Mouse (Mus musculus): Measurements from ENCODE around the gene Brd3. TPM values are rescaled to one million over a fixed set of nuclear protein-coding genes. Genes with fewer than 3 reads are reported as not detected.
A peak's percentile ranks its signal among the peaks of the same experiment; 100 is the strongest.

Brd3 gene
- polyA plus RNA-seq, 1 experiment: 58.4 TPM

- Histone ChIP-seq H3K27me3 (replicated peaks) (no peaks in the 10 kb centered on the region), H3K4me1 (peaks cover 83% of the 10 kb centered on the region), H3K36me3 (replicated peaks; ENCODE audit: low read length) (peaks cover 44% of the 10 kb centered on the region), H3K9me3 (no peaks in the 10 kb centered on the region), H3K4me3 (replicated peaks) (peak overlapping the region; percentile 95)
- TF ChIP-seq GATA1 (IDR thresholded peaks at IDR 0.05; ENCODE audit: borderline replicate concordance, low read length): no peak
- TF ChIP-seq FLI1 (IDR thresholded peaks at IDR 0.05; ENCODE audit: low read length): no peak
Observed at GRCm38 (mm10) chr2:27473911-27474310, 33.6 kb downstream of the Brd3 start.

DNA sequence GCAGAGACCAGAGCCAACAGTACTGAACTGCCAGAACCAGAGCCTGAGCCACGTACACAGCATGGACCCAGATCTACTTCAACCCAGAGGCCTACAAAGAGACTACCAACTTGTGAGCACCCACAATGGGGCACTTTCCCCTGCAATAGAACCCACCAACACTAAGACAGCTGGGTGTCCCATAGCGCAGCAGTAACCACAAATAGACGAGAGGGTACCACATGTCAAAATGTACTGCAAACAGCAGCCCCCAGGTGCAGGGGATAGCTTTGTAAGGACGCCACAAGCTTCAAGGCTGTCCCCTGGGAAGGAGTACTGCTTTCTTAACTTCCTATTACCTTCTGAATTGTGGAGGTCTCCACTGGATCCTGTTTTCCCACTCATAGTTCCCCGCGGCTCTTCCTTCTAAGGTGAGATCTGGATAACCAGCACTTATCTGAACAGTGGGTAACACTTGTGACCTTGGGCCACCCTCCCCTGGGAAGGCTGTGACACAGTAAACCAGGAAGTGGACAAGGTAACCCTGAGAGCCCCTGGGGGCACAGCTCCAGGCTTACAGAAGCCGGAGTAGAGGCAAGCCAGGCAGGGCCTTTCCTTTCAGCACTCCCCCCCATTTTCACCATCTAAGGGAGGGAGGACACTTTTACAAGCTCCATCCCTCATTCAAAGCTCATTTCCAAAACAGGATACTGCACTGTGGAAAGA lies 34.2 kb downstream of the Brd3 start:
- H3K36me3 ChIP-seq (replicated peaks; ENCODE audit: low read length): peaks cover 50% of the 10 kb centered on the region
- no peak for TF ChIP-seq FLI1 (IDR thresholded peaks at IDR 0.05; ENCODE audit: low read length)
- TF ChIP-seq GATA1 (IDR thresholded peaks at IDR 0.05; ENCODE audit: borderline replicate concordance, low read length): no peak
- H3K4me1 ChIP-seq: peaks cover 83% of the 10 kb centered on the region
- H3K4me3 ChIP-seq (replicated peaks): peak overlapping the region; percentile 51
- no peaks in the 10 kb centered on the region for H3K27me3 ChIP-seq (replicated peaks)
- H3K9me3 ChIP-seq: no peaks in the 10 kb centered on the region

DNA sequence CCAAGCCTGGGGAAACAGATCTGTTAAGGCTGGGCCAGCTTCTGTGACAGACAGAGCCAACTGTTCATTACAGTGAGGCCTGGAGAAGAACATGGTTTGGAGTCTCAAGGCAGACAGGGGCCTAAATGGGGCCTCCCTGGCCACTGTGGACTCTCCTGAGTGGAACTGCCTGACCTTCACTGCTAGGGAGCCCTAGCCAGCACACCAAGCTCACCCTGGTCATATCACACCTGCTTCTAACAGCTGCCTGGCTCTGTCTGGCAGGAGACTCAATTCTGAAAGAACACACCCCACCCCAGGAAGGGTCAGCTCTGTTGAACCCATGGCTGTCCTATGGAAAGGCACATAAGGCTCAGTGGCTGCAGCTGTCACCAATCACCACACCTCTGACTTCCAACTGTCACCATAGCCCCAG lies 36.3 kb downstream of the Brd3 start:
- no peaks in the 10 kb centered on the region for H3K27me3 ChIP-seq (replicated peaks)
- H3K4me3 ChIP-seq (replicated peaks): peak overlapping the region; percentile 83
- H3K36me3 ChIP-seq (replicated peaks; ENCODE audit: low read length): peaks cover 70% of the 10 kb centered on the region
- TF ChIP-seq GATA1 (IDR thresholded peaks at IDR 0.05; ENCODE audit: borderline replicate concordance, low read length): no peak
- TF ChIP-seq FLI1 (IDR thresholded peaks at IDR 0.05; ENCODE audit: low read length): no peak
- no peaks in the 10 kb centered on the region for H3K9me3 ChIP-seq
- peaks cover 83% of the 10 kb centered on the region for H3K4me1 ChIP-seq

DNA sequence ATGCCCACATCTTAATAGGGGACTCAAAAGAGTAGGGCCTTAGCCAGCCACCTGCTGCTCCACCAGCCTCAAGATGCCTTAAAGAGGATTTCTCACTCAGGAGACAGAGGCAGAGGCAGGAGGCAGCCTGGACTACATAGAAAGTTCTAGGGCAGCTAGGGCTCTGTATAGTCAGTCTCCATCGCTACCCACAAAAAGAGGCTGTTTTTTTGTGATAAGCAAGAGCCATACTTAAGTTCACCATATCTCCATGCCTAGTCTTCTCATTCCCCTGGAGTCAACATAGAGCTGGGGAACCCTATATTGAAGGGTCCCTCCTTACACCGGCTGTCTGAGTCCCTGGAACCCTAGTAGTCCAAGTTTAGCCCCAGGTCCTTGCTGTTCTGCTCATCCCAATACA lies 36.9 kb downstream of the Brd3 start:
- Histone ChIP-seq H3K4me3 (replicated peaks) (peak overlapping the region; percentile 83), H3K36me3 (replicated peaks; ENCODE audit: low read length) (peaks cover 77% of the 10 kb centered on the region), H3K4me1 (peaks cover 88% of the 10 kb centered on the region)

GRCm38 (mm10) chr2:27469991-27470355 lies 37.5 kb downstream of the Brd3 start:
- peaks cover 81% of the 10 kb centered on the region for H3K36me3 ChIP-seq (replicated peaks; ENCODE audit: low read length)

More for the DNA sequence above, 36.9 kb downstream of the Brd3 start:
- no peak for TF ChIP-seq GATA1 (IDR thresholded peaks at IDR 0.05; ENCODE audit: borderline replicate concordance, low read length)
- TF ChIP-seq FLI1 (IDR thresholded peaks at IDR 0.05; ENCODE audit: low read length): no peak
- Histone ChIP-seq H3K27me3 (replicated peaks) (no peaks in the 10 kb centered on the region), H3K9me3 (no peaks in the 10 kb centered on the region)

GRCm38 (mm10) chr2:27469292-27469990 lies 38.0 kb downstream of the Brd3 start:
- TF ChIP-seq FLI1 (IDR thresholded peaks at IDR 0.05; ENCODE audit: low read length) (no peak), GATA1 (IDR thresholded peaks at IDR 0.05; ENCODE audit: borderline replicate concordance, low read length) (no peak)
- Histone ChIP-seq H3K9me3 (no peaks in the 10 kb centered on the region), H3K4me3 (replicated peaks) (peak overlapping the region; percentile 12), H3K27me3 (replicated peaks) (no peaks in the 10 kb centered on the region), H3K36me3 (replicated peaks; ENCODE audit: low read length) (peaks cover 86% of the 10 kb centered on the region), H3K4me1 (peaks cover 97% of the 10 kb centered on the region)

More at GRCm38 (mm10) chr2:27469991-27470355, 37.5 kb downstream of the Brd3 start:
- H3K4me1 ChIP-seq: peaks cover 93% of the 10 kb centered on the region
- no peaks in the 10 kb centered on the region for H3K9me3 ChIP-seq
- TF ChIP-seq FLI1 (IDR thresholded peaks at IDR 0.05; ENCODE audit: low read length) (no peak), GATA1 (IDR thresholded peaks at IDR 0.05; ENCODE audit: borderline replicate concordance, low read length) (no peak)
- H3K4me3 ChIP-seq (replicated peaks): peak overlapping the region; percentile 56
- no peaks in the 10 kb centered on the region for H3K27me3 ChIP-seq (replicated peaks)

- no peaks in the 10 kb centered on the region for H3K9me3 ChIP-seq
- H3K4me3 ChIP-seq (replicated peaks): no peak overlapping the region
- H3K27me3 ChIP-seq (replicated peaks): no peaks in the 10 kb centered on the region
- peaks cover 98% of the 10 kb centered on the region for H3K36me3 ChIP-seq (replicated peaks; ENCODE audit: low read length)
- peaks cover 46% of the 10 kb centered on the region for H3K4me1 ChIP-seq
- no peak for TF ChIP-seq GATA1 (IDR thresholded peaks at IDR 0.05; ENCODE audit: borderline replicate concordance, low read length)
- TF ChIP-seq FLI1 (IDR thresholded peaks at IDR 0.05; ENCODE audit: low read length): no peak
Observed at GRCm38 (mm10) chr2:27462901-27463300, 44.6 kb downstream of the Brd3 start.

DNA sequence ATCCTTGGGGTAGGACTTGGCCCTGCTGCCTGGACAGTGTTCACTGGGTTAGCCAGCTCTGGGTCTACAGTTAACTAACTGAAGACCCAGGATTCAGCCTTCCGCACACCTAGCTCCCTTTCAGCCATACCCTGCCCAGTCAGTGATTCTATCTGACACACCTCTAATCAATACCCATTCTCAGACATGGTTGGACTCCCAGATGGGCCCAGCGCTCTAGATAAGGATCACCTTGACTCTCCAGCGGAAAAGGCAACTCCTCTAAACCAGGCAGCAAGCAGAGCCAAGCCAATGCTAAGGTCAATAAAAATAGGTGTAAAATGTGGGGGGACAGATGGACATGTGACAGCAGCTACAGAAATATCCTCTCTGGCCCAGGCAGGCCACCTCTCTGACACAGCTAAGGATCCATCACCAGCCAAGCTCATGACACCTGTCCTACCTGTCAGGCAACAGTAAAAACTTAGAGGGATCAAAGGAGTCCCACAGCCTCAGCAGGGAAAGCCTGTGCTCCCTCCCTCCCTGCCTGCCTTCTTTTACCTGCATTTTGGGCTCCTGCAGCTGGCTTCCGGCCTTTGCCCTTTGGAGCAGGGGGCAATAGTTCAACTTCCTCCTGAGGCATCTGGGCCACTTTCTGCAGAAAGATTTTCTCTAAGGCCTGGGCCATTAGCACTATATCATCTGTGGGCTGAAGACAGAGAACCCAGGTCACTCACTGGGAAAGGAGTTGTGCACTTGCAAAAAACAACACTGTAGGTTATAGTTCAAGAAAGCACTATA lies 45.4 kb downstream of the Brd3 start:
- H3K36me3 ChIP-seq (replicated peaks; ENCODE audit: low read length): peaks cover 98% of the 10 kb centered on the region
- H3K27me3 ChIP-seq (replicated peaks): no peaks in the 10 kb centered on the region
- no peak for TF ChIP-seq GATA1 (IDR thresholded peaks at IDR 0.05; ENCODE audit: borderline replicate concordance, low read length)
- TF ChIP-seq FLI1 (IDR thresholded peaks at IDR 0.05; ENCODE audit: low read length): no peak
- peaks cover 38% of the 10 kb centered on the region for H3K4me1 ChIP-seq
- H3K4me3 ChIP-seq (replicated peaks): no peak overlapping the region
- no peaks in the 10 kb centered on the region for H3K9me3 ChIP-seq

- H3K4me1 ChIP-seq: peaks cover 24% of the 10 kb centered on the region
- TF ChIP-seq FLI1 (IDR thresholded peaks at IDR 0.05; ENCODE audit: low read length) (no peak), GATA1 (IDR thresholded peaks at IDR 0.05; ENCODE audit: borderline replicate concordance, low read length) (no peak)
- peaks cover 98% of the 10 kb centered on the region for H3K36me3 ChIP-seq (replicated peaks; ENCODE audit: low read length)
- no peaks in the 10 kb centered on the region for H3K27me3 ChIP-seq (replicated peaks)
- no peak overlapping the region for H3K4me3 ChIP-seq (replicated peaks)
- H3K9me3 ChIP-seq: no peaks in the 10 kb centered on the region
Observed at GRCm38 (mm10) chr2:27460651-27461050, 46.8 kb downstream of the Brd3 start.
